Mouse (Mus musculus) kidney, postnatal 0 days (tissue): Measurements from ENCODE around the gene Larp4b. TPM values are rescaled to one million over a fixed set of nuclear protein-coding genes. Genes with fewer than 3 reads are reported as not detected.

Experiments
- ATAC-seq: fragments of 200-750 bp; cut with Nextera tagmentation; replicated peaks from 2 replicates; pipeline ENCODE4 v1.8.0; 2017; ENCODE audit warnings: low read depth, moderate number of reproducible peaks, moderate TSS enrichment, moderate library complexity; ENCODE audit not compliant: low FRiP score
- DNase-seq: peaks from one replicate; pipeline ENCODE4 v3.0.0-alpha.2; 2016; ENCODE audit warnings: low spot score
- H3K27ac ChIP-seq: fragments of 300-500 bp; sonication (generic); 2 replicates; pipeline ENCODE4 v1.5.1; 2014; ENCODE audit warnings: mild to moderate bottlenecking
- H3K27me3 ChIP-seq: fragments of 300-500 bp; sonication (generic); 2 replicates; pipeline ENCODE4 v1.6.1; 2014; ENCODE audit warnings: low read length, mixed read lengths; ENCODE audit not compliant: insufficient read depth
- H3K36me3 ChIP-seq: fragments of 300-500 bp; sonication (generic); 2 replicates; pipeline ENCODE4 v1.6.1; 2014; ENCODE audit warnings: low read length, mixed read lengths; ENCODE audit not compliant: insufficient read depth
- H3K4me1 ChIP-seq: fragments of 300-500 bp; sonication (generic); replicated peaks from 2 replicates; pipeline ENCODE4 v1.6.1; 2014; ENCODE audit warnings: antibody characterized with exemption, low read length, mixed read lengths; ENCODE audit not compliant: insufficient read depth
- H3K4me2 ChIP-seq: fragments of 300-500 bp; sonication (generic); 2 replicates; pipeline ENCODE4 v1.6.1; 2014; ENCODE audit warnings: mild to moderate bottlenecking, low read length, moderate library complexity, mixed read lengths
- H3K4me3 ChIP-seq: fragments of 300-500 bp; sonication (generic); replicated peaks from 2 replicates; pipeline ENCODE4 v1.5.1; 2014; ENCODE audit warnings: low read depth, low read length
- H3K9ac ChIP-seq: fragments of 300-500 bp; sonication (generic); 2 replicates; pipeline ENCODE4 v1.6.1; 2014; ENCODE audit warnings: low read depth, low read length
- H3K9me3 ChIP-seq: fragments of 300-500 bp; sonication (generic); replicated peaks from 2 replicates; pipeline ENCODE4 v1.6.1; 2016; ENCODE audit warnings: low read length, inconsistent platforms, mixed read lengths
- CTCF ChIP-seq: IDR thresholded peaks from 2 replicates; pipeline ENCODE4 v1.5.1; 2016; ENCODE audit warnings: antibody characterized with exemption, low read depth, mild to moderate bottlenecking, moderate library complexity
- WGBS: fragments of 180-500 bp; shearing (Covaris S2); extraction: QIAGEN DNeasy Blood & Tissue Kit; methylation state at CpG from one replicate; pipeline ENCODE4 v1.1.7; 2014; 5-methylcytosine and 5-hydroxymethylcytosine counted together
- polyA plus RNA-seq: library from polyadenylated mRNA; unstranded; fragments of >200 nt; fragmentation: Nextera tagmentation; extraction: Ambion mirVana; gene quantifications from 2 replicates; pipeline ENCODE4 v1.2.1, GENCODE M21; 2015

Gene Larp4b
- polyA plus RNA-seq, 1 experiment from 2014 or later, result 27.9 TPM

GRCm38 (mm10) chr13:9195565-9195964 lies 101.9 kb downstream of the Larp4b start:
- no peaks in the 10 kb centered on the region for H3K27me3 ChIP-seq
- H3K27ac ChIP-seq, result no peak overlapping the region
- ATAC-seq (no peak), DNase-seq (no peak)
- TF ChIP-seq CTCF, result peak; percentile 41
- H3K4me2 ChIP-seq, result no peak overlapping the region
- no peak overlapping the region for H3K9ac ChIP-seq
- H3K4me3 ChIP-seq, result no peak overlapping the region
- no peaks in the 10 kb centered on the region for H3K9me3 ChIP-seq
- 73% methylated on average over 4 of the region's 4 CpGs for WGBS
- H3K36me3 ChIP-seq, result no peaks in the 10 kb centered on the region
- H3K4me1 ChIP-seq, result peaks cover 7% of the 10 kb centered on the region; the same call in 1 of the 2 replicates

- H3K9ac ChIP-seq, result no peak overlapping the region
- H3K4me3 ChIP-seq, result no peak overlapping the region
- no peaks in the 10 kb centered on the region for H3K9me3 ChIP-seq
- ATAC-seq, result no peak
- H3K4me2 ChIP-seq, result no peak overlapping the region
- H3K36me3 ChIP-seq, result no peaks in the 10 kb centered on the region
- no peaks in the 10 kb centered on the region; the same call in 1 of the 2 replicates for H3K4me1 ChIP-seq
- DNase-seq, result no peak
- WGBS, result 48% methylated on average over 3 of the region's 3 CpGs
- no peaks in the 10 kb centered on the region for H3K27me3 ChIP-seq
- H3K27ac ChIP-seq, result no peak overlapping the region
- no peak for TF ChIP-seq CTCF
These were observed 104.4 kb downstream of the Larp4b start for GRCm38 (mm10) chr13:9198106-9198505.

DNA sequence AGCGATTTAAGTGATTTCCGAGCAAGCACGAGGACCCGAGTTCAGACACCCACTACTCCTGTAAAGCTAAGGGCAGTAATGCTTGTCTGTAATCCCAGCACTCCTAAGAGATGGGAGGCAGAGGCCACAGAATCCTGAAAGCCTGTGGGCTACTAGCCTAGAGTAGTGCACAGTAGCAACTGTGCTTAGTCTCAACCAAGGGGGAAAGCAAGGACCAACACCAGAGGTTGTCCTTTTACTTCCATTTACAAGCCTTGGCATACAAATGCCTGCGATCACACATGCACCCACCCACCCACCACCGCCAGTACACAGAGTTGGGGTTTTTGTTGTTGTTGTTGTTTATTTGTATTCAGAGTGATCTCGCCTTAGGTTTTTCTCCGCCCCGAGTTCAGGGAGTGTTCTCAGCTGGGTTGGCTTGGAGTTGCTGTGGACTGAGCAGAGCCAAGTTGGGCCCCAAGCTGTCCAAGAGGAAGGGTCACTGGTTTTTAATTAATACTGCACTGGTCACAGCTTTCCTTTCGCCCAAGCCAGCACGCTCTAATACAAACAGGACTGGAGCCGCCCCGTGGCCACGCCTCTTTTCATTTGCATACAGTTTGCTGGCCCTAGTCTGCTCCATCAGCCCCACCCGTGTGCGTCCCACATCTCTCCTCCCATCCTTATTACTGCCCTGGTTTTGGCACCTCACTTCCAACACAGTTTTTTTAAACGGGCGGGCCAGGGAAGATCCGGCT lies 105.2 kb downstream of the Larp4b start:
- WGBS, result 30% methylated on average over 19 of the region's 19 CpGs
- TF ChIP-seq CTCF, result no peak
- no peak overlapping the region for H3K4me3 ChIP-seq
- H3K27ac ChIP-seq, result no peak overlapping the region
- peak overlapping the region; percentile 46 for H3K4me2 ChIP-seq
- no peaks in the 10 kb centered on the region; the same call in 1 of the 2 replicates for H3K4me1 ChIP-seq
- DNase-seq (peak; percentile 68), ATAC-seq (peak; percentile 81)
- H3K36me3 ChIP-seq, result no peaks in the 10 kb centered on the region
- no peak overlapping the region for H3K9ac ChIP-seq
- H3K27me3 ChIP-seq, result no peaks in the 10 kb centered on the region
- no peaks in the 10 kb centered on the region for H3K9me3 ChIP-seq

- Histone ChIP-seq H3K4me1 (no peaks in the 10 kb centered on the region; the same call in 1 of the 2 replicates), H3K9ac (no peak overlapping the region), H3K4me2 (peak overlapping the region; percentile 46), H3K4me3 (no peak overlapping the region), H3K27ac (no peak overlapping the region), H3K27me3 (no peaks in the 10 kb centered on the region), H3K36me3 (no peaks in the 10 kb centered on the region), H3K9me3 (no peaks in the 10 kb centered on the region)
- no peak for DNase-seq
- TF ChIP-seq CTCF, result no peak
- 34% methylated on average over 2 of the region's 2 CpGs for WGBS
- no peak; the same call in 1 of the 2 replicates for ATAC-seq
These were observed 105.8 kb downstream of the Larp4b start for GRCm38 (mm10) chr13:9199465-9199844.

DNA sequence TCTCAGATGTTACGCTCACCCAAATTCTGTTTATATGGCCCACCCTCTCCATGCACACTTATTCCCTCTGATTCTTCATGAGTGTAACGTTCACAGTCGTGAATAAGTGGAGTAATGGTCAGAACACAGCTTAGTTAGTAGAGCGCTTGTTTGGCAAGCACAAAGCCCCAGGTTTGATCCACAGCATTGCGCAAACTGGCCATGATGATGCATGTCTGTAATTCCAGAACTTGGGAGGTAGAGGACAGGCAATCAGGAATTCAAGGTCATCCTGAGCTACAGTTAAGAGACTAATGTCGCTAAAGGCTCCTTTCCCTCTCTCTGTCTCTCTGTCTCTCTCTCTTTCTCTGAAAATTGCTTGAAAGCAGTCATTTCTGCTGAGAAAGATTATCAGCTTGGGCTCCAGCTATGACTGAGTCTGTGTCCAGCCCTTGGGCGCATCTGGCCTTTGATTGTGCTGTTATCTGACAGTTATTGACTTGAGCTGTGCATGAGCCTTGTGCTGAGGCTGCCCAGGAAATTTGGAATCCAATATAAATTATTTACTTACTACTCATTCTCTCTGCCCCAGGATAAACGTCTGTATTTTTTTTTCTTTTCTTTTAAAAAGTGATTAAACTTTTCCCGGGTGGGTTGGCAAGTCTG lies 129.2 kb downstream of the Larp4b start:
- H3K36me3 ChIP-seq, result no peaks in the 10 kb centered on the region
- no peaks in the 10 kb centered on the region for H3K4me1 ChIP-seq
- no peaks in the 10 kb centered on the region for H3K27me3 ChIP-seq
- no peak for TF ChIP-seq CTCF
- H3K27ac ChIP-seq, result no peak overlapping the region
- no peak overlapping the region for H3K4me3 ChIP-seq
- H3K4me2 ChIP-seq, result no peak overlapping the region
- ATAC-seq (no peak), DNase-seq (no peak)
- no peak overlapping the region for H3K9ac ChIP-seq
- WGBS, result 71% methylated on average over 9 of the region's 9 CpGs
- H3K9me3 ChIP-seq, result no peaks in the 10 kb centered on the region

Other genes with a start within 250 kb of the Larp4b start
- 15.0 and 15.5 TPM in 2 replicates for gene Wdr37, start 222.0 kb upstream of the Larp4b start, polyA plus RNA-seq
- gene Idi1, start 208.4 kb upstream of the Larp4b start, polyA plus RNA-seq, result 46.9 and 47.1 TPM in 2 replicates
- not detected in 2 replicates for gene Gm9745, start 145.7 kb upstream of the Larp4b start, polyA plus RNA-seq
- not detected in 2 replicates for gene Idi2, start 141.0 kb upstream of the Larp4b start, polyA plus RNA-seq
- gene Gtpbp4, start 97.8 kb upstream of the Larp4b start, polyA plus RNA-seq, result 61.0 and 65.4 TPM in 2 replicates
- 3.8 TPM in 2 replicates for gene Dip2c, start 182.6 kb downstream of the Larp4b start, polyA plus RNA-seq